Mouse (Mus musculus): Measurements from ENCODE around the gene Pou2f3. TPM values are rescaled to one million over a fixed set of nuclear protein-coding genes. Genes with fewer than 3 reads are reported as not detected.

Gene Pou2f3
- polyA plus RNA-seq, 1 experiment from 2014 or later = not detected

- H3K9ac ChIP-seq = no peak overlapping the region
- H3K4me2 ChIP-seq = no peak overlapping the region
- no peak overlapping the region for H3K27ac ChIP-seq (replicated peaks)
- no peak for ATAC-seq (ENCODE audit: extremely low read depth, insufficient number of reproducible peaks, low FRiP score, low TSS enrichment)
- 75% methylated on average over 6 of the region's 6 CpGs for WGBS
- H3K9me3 ChIP-seq = no peaks in the 10 kb centered on the region
- no peak overlapping the region for H3K4me3 ChIP-seq
- H3K36me3 ChIP-seq = no peaks in the 10 kb centered on the region
- peaks cover 57% of the 10 kb centered on the region for H3K27me3 ChIP-seq (replicated peaks)
- H3K4me1 ChIP-seq = peaks cover 18% of the 10 kb centered on the region
These were observed 58.4 kb downstream of the Pou2f3 start for GRCm38 (mm10) chr9:43151779-43152178.

GRCm38 (mm10) chr9:43150957-43151356 is 59.2 kb downstream of the Pou2f3 start:
- no peak for ATAC-seq (ENCODE audit: extremely low read depth, insufficient number of reproducible peaks, low FRiP score, low TSS enrichment)
- WGBS = 41% methylated on average over 9 of the region's 9 CpGs
- Histone ChIP-seq H3K4me3 (no peak overlapping the region), H3K4me2 (no peak overlapping the region), H3K4me1 (peaks cover 18% of the 10 kb centered on the region), H3K27ac (replicated peaks) (no peak overlapping the region), H3K27me3 (replicated peaks) (peaks cover 54% of the 10 kb centered on the region), H3K9me3 (no peaks in the 10 kb centered on the region), H3K36me3 (no peaks in the 10 kb centered on the region), H3K9ac (no peak overlapping the region)

- Histone ChIP-seq H3K4me1 (peaks cover 18% of the 10 kb centered on the region), H3K4me3 (no peak overlapping the region; the same call in 1 of the 2 replicates), H3K9ac (0 out of 2 replicates have a peak overlapping the region, but pooled peaks have one; percentile 5), H3K36me3 (no peaks in the 10 kb centered on the region), H3K4me2 (peak overlapping the region; percentile 61), H3K9me3 (no peaks in the 10 kb centered on the region), H3K27ac (replicated peaks) (no peak overlapping the region), H3K27me3 (replicated peaks) (peaks cover 51% of the 10 kb centered on the region)
- ATAC-seq (ENCODE audit: extremely low read depth, insufficient number of reproducible peaks, low FRiP score, low TSS enrichment) = no peak; the same call in 1 of the 2 replicates
- 14% methylated on average over 10 of the region's 10 CpGs for WGBS
These were observed 60.1 kb downstream of the Pou2f3 start for GRCm38 (mm10) chr9:43150075-43150474.

GRCm38 (mm10) chr9:43149498-43149897 is 60.7 kb downstream of the Pou2f3 start:
- peaks cover 22% of the 10 kb centered on the region for H3K4me1 ChIP-seq
- no peak for ATAC-seq (ENCODE audit: extremely low read depth, insufficient number of reproducible peaks, low FRiP score, low TSS enrichment)
- 70% methylated on average over 3 of the region's 3 CpGs for WGBS

GRCm38 (mm10) chr9:43145196-43145595 is 65.0 kb downstream of the Pou2f3 start:
- Histone ChIP-seq H3K9ac (no peak overlapping the region), H3K9me3 (no peaks in the 10 kb centered on the region), H3K4me1 (peaks cover 18% of the 10 kb centered on the region), H3K4me3 (no peak overlapping the region), H3K36me3 (no peaks in the 10 kb centered on the region), H3K27ac (replicated peaks) (no peak overlapping the region), H3K27me3 (replicated peaks) (peaks cover 26% of the 10 kb centered on the region), H3K4me2 (no peak overlapping the region)
- no peak for ATAC-seq (ENCODE audit: extremely low read depth, insufficient number of reproducible peaks, low FRiP score, low TSS enrichment)
- whole genome bisulfite sequencing = 76% methylated on average over 4 of the region's 4 CpGs

More at GRCm38 (mm10) chr9:43149498-43149897, 60.7 kb downstream of the Pou2f3 start:
- Histone ChIP-seq H3K36me3 (no peaks in the 10 kb centered on the region), H3K4me2 (no peak overlapping the region), H3K27ac (replicated peaks) (no peak overlapping the region), H3K9me3 (no peaks in the 10 kb centered on the region), H3K27me3 (replicated peaks) (peaks cover 49% of the 10 kb centered on the region), H3K9ac (no peak overlapping the region), H3K4me3 (no peak overlapping the region)

GRCm38 (mm10) chr9:43144206-43144810 is 65.9 kb downstream of the Pou2f3 start:
- H3K27me3 ChIP-seq (replicated peaks) = peaks cover 28% of the 10 kb centered on the region
- peaks cover 11% of the 10 kb centered on the region for H3K4me1 ChIP-seq
- H3K36me3 ChIP-seq = no peaks in the 10 kb centered on the region
- H3K27ac ChIP-seq (replicated peaks) = no peak overlapping the region
- ATAC-seq (ENCODE audit: extremely low read depth, insufficient number of reproducible peaks, low FRiP score, low TSS enrichment) = no peak
- H3K4me3 ChIP-seq = no peak overlapping the region
- no peak overlapping the region for H3K9ac ChIP-seq
- H3K4me2 ChIP-seq = no peak overlapping the region
- WGBS = 49% methylated on average over 12 of the region's 12 CpGs
- H3K9me3 ChIP-seq = no peaks in the 10 kb centered on the region

GRCm38 (mm10) chr9:43141839-43142238 is 68.3 kb downstream of the Pou2f3 start:
- Histone ChIP-seq H3K9me3 (no peaks in the 10 kb centered on the region), H3K27ac (replicated peaks) (no peak overlapping the region), H3K27me3 (replicated peaks) (peaks cover 30% of the 10 kb centered on the region), H3K4me2 (no peak overlapping the region), H3K4me1 (peaks cover 11% of the 10 kb centered on the region), H3K4me3 (no peak overlapping the region), H3K9ac (no peak overlapping the region), H3K36me3 (no peaks in the 10 kb centered on the region)
- ATAC-seq (ENCODE audit: extremely low read depth, insufficient number of reproducible peaks, low FRiP score, low TSS enrichment) = no peak
- 3% methylated on average over 4 of the region's 4 CpGs for WGBS

- H3K27ac ChIP-seq (replicated peaks) = no peak overlapping the region
- H3K9ac ChIP-seq = no peak overlapping the region
- peaks cover 10% of the 10 kb centered on the region for H3K4me1 ChIP-seq
- H3K4me3 ChIP-seq = no peak overlapping the region
- no peaks in the 10 kb centered on the region for H3K9me3 ChIP-seq
- H3K4me2 ChIP-seq = no peak overlapping the region
- no peaks in the 10 kb centered on the region for H3K36me3 ChIP-seq
- ATAC-seq (ENCODE audit: extremely low read depth, insufficient number of reproducible peaks, low FRiP score, low TSS enrichment) = no peak
- WGBS = 69% methylated on average over 3 of the region's 3 CpGs
- H3K27me3 ChIP-seq (replicated peaks) = 0 out of 2 replicates have a peak, but pooled peaks cover 8% of the 10 kb centered on the region
These were observed 76.6 kb downstream of the Pou2f3 start for GRCm38 (mm10) chr9:43133525-43133924.

- H3K27ac ChIP-seq (replicated peaks) = no peak overlapping the region
- 25% methylated on average over 4 of the region's 4 CpGs for WGBS
- H3K36me3 ChIP-seq = no peaks in the 10 kb centered on the region
- H3K27me3 ChIP-seq (replicated peaks) = no peaks in the 10 kb centered on the region
- no peak overlapping the region for H3K4me3 ChIP-seq
- peaks cover 10% of the 10 kb centered on the region for H3K4me1 ChIP-seq
- ATAC-seq (ENCODE audit: extremely low read depth, insufficient number of reproducible peaks, low FRiP score, low TSS enrichment) = no peak
- H3K4me2 ChIP-seq = no peak overlapping the region
- no peaks in the 10 kb centered on the region for H3K9me3 ChIP-seq
- no peak overlapping the region for H3K9ac ChIP-seq
These were observed 77.8 kb downstream of the Pou2f3 start for GRCm38 (mm10) chr9:43132380-43132779.

GRCm38 (mm10) chr9:43131940-43132339 is 78.2 kb downstream of the Pou2f3 start:
- H3K4me3 ChIP-seq = no peak overlapping the region
- H3K27ac ChIP-seq (replicated peaks) = no peak overlapping the region
- H3K9ac ChIP-seq = no peak overlapping the region
- WGBS = 68% methylated on average over 5 of the region's 5 CpGs
- H3K4me2 ChIP-seq = no peak overlapping the region
- peaks cover 10% of the 10 kb centered on the region for H3K4me1 ChIP-seq
- no peaks in the 10 kb centered on the region for H3K9me3 ChIP-seq
- ATAC-seq (ENCODE audit: extremely low read depth, insufficient number of reproducible peaks, low FRiP score, low TSS enrichment) = no peak
- no peaks in the 10 kb centered on the region for H3K27me3 ChIP-seq (replicated peaks)
- no peaks in the 10 kb centered on the region for H3K36me3 ChIP-seq

- no peak overlapping the region for H3K9ac ChIP-seq
- ATAC-seq (ENCODE audit: extremely low read depth, insufficient number of reproducible peaks, low FRiP score, low TSS enrichment) = no peak
- no peak overlapping the region for H3K4me3 ChIP-seq
- 88% methylated on average over 2 of the region's 2 CpGs for WGBS
- 0 out of 2 replicates have a peak, but pooled peaks cover 6% of the 10 kb centered on the region for H3K27me3 ChIP-seq (replicated peaks)
- H3K4me1 ChIP-seq = peaks cover 10% of the 10 kb centered on the region
- no peak overlapping the region for H3K27ac ChIP-seq (replicated peaks)
- H3K9me3 ChIP-seq = no peaks in the 10 kb centered on the region
- no peaks in the 10 kb centered on the region for H3K36me3 ChIP-seq
- H3K4me2 ChIP-seq = no peak overlapping the region
These were observed 79.5 kb downstream of the Pou2f3 start for GRCm38 (mm10) chr9:43130684-43131083.

Data from heart, embryonic 13.5 days (tissue).